Mouse (Mus musculus): ENCODE measurements around the gene Tmc8. TPM values are rescaled to one million over a fixed set of nuclear protein-coding genes. Genes with fewer than 3 reads are reported as not detected.

The Tmc8 gene
- polyA plus RNA-seq, 1 experiment = 0.29 TPM

- no peak for TF ChIP-seq POLR2A (IDR thresholded peaks at IDR 0.05; ENCODE audit: borderline replicate concordance, insufficient read depth, low read length)
- TF ChIP-seq CTCF (IDR thresholded peaks at IDR 0.05; ENCODE audit: borderline replicate concordance, insufficient read depth, low read depth, low read length) = no peak
- Histone ChIP-seq H3K27ac (ENCODE audit: insufficient read depth, low read length) (no peak overlapping the region), H3K4me1 (ENCODE audit: control insufficient read depth, insufficient read depth, low read length) (no peaks in the 10 kb centered on the region), H3K4me3 (replicated peaks; ENCODE audit: insufficient read depth, low read depth, low read length) (no peak overlapping the region), H3K27me3 (ENCODE audit: control insufficient read depth, insufficient read depth, low read length) (no peaks in the 10 kb centered on the region)
- 55% methylated on average over 23 of the region's 23 CpGs for WGBS
- no peak for DNase-seq
Measured at GRCm38 (mm10) chr11:117790703-117791440, 9.0 kb downstream of the Tmc8 start.

DNA sequence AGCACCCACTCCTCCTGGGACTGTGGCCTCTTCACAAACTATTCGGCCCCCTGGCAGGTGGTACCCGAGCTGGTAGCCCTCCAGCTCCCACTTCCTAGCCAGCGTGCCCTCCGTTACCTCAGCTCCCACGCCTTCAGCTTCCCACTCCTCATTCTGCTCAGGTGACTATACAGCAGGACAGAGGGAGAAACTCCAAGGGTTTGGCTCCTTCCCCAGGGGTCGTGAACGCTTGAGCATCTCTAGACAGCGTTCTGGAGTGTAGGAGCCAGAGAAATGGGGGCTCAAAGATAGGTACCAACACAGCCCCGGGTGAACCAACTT, 9.5 kb downstream of the Tmc8 start:
- 91% methylated on average over 9 of the region's 9 CpGs for WGBS
- no peak overlapping the region for H3K4me3 ChIP-seq (replicated peaks; ENCODE audit: insufficient read depth, low read depth, low read length)
- TF ChIP-seq POLR2A (IDR thresholded peaks at IDR 0.05; ENCODE audit: borderline replicate concordance, insufficient read depth, low read length) (no peak), CTCF (IDR thresholded peaks at IDR 0.05; ENCODE audit: borderline replicate concordance, insufficient read depth, low read depth, low read length) (no peak)
- H3K27ac ChIP-seq (ENCODE audit: insufficient read depth, low read length) = no peak overlapping the region
- no peaks in the 10 kb centered on the region for H3K4me1 ChIP-seq (ENCODE audit: control insufficient read depth, insufficient read depth, low read length)
- no peak for DNase-seq
- H3K27me3 ChIP-seq (ENCODE audit: control insufficient read depth, insufficient read depth, low read length) = no peaks in the 10 kb centered on the region

DNA sequence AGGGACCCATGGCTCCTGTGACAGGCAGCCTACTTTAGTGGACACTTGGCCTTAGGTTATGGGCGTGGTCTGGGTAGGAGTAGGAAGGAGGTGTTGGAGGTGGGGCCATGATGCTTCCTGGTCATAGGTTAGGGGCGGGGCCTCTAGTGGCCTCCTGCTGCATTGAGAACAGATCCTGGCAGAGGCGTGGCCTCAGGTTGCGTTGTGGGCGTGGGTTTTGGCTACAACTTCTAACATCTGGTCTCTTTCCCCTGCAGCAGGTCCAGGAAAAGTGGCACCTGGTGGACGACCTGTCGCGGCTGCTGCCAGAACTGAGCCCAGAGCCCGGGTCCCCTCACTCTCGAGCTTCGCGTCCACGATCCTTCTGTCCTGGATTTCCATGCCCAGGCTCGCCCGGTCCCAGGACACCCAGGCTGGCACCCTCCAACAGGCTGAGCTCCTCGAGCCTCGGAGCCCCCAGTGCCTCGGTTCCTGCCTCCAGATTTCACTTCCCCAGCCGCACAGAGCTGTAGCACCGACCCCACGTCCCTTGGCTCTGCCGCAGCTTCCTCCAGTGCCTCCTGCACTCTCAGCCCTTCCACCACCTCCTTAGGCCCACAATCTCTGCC, 10.5 kb downstream of the Tmc8 start:
- H3K4me1 ChIP-seq (ENCODE audit: control insufficient read depth, insufficient read depth, low read length) = no peaks in the 10 kb centered on the region
- DNase-seq = no peak
- no peaks in the 10 kb centered on the region for H3K27me3 ChIP-seq (ENCODE audit: control insufficient read depth, insufficient read depth, low read length)
- TF ChIP-seq POLR2A (IDR thresholded peaks at IDR 0.05; ENCODE audit: borderline replicate concordance, insufficient read depth, low read length) = no peak
- no peak for TF ChIP-seq CTCF (IDR thresholded peaks at IDR 0.05; ENCODE audit: borderline replicate concordance, insufficient read depth, low read depth, low read length)
- H3K27ac ChIP-seq (ENCODE audit: insufficient read depth, low read length) = no peak overlapping the region
- 22% methylated on average over 22 of the region's 22 CpGs for WGBS
- H3K4me3 ChIP-seq (replicated peaks; ENCODE audit: insufficient read depth, low read depth, low read length) = no peak overlapping the region

- WGBS = 78% methylated on average over 4 of the region's 4 CpGs
- Histone ChIP-seq H3K4me1 (ENCODE audit: control insufficient read depth, insufficient read depth, low read length) (no peaks in the 10 kb centered on the region), H3K27me3 (ENCODE audit: control insufficient read depth, insufficient read depth, low read length) (no peaks in the 10 kb centered on the region; the same call in 1 of the 2 replicates), H3K4me3 (replicated peaks; ENCODE audit: insufficient read depth, low read depth, low read length) (no peak overlapping the region), H3K27ac (ENCODE audit: insufficient read depth, low read length) (no peak overlapping the region)
- no peak for DNase-seq
- TF ChIP-seq POLR2A (IDR thresholded peaks at IDR 0.05; ENCODE audit: borderline replicate concordance, insufficient read depth, low read length) (no peak), CTCF (IDR thresholded peaks at IDR 0.05; ENCODE audit: borderline replicate concordance, insufficient read depth, low read depth, low read length) (no peak)
Measured at GRCm38 (mm10) chr11:117794035-117794551, 12.2 kb downstream of the Tmc8 start.

DNA sequence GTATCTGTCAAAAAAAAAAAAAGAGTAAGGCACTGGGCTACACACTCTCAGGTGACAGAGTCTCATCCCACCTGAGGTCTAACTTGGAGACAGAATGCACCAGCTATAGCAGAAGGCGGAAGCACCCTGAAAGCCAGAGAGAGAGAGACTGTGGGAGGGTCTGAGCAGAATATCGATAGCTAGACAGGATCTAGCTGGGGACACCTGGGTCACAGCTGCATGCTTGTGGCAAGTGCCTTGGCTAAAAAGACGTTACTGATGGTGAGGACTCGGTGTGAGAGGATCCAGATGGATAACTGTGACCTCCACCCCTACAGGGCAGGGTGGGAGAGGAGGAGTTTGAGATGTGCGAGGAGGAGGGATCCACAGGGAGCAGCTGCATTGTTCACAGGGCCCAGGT, 15.1 kb downstream of the Tmc8 start:
- H3K4me3 ChIP-seq (replicated peaks; ENCODE audit: insufficient read depth, low read depth, low read length) = no peak overlapping the region
- H3K27me3 ChIP-seq (ENCODE audit: control insufficient read depth, insufficient read depth, low read length) = no peaks in the 10 kb centered on the region; the same call in 1 of the 2 replicates
- WGBS = 64% methylated on average over 5 of the region's 5 CpGs
- TF ChIP-seq POLR2A (IDR thresholded peaks at IDR 0.05; ENCODE audit: borderline replicate concordance, insufficient read depth, low read length) (no peak), CTCF (IDR thresholded peaks at IDR 0.05; ENCODE audit: borderline replicate concordance, insufficient read depth, low read depth, low read length) (no peak)
- H3K27ac ChIP-seq (ENCODE audit: insufficient read depth, low read length) = no peak overlapping the region
- no peaks in the 10 kb centered on the region for H3K4me1 ChIP-seq (ENCODE audit: control insufficient read depth, insufficient read depth, low read length)
- no peak for DNase-seq

DNA sequence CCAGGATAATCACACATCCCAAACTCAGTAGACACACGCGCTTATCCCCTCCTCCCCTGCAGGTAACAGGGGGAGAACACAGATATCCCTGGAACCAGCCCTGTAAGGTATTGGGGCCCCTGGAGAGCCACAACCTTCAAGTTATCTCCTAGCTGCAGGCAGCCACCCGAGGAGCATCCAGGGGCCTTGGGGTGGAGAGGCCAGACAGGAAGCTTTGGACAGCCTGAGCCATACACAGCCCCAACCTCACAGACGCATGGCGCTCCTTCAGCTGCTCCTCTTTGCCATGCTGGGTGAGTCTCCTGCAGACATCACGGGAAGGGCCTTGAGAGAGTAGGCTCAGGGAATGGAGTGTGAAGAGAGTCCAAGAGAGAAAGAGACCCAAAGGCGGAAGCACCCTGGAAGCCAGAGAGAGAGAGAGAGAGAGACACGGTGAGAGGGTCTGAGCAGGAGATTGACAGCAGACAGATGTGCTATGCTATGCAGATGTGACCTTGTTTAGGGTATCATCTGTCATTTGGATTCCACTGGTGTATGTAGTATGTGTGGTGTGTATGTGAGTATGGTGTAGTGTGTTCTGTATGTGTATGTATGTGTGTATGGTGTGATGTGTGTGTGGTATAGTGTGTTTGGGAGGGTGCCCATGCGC, 15.8 kb downstream of the Tmc8 start, which contains the start of gene 6030468B19Rik:
Gene 6030468B19Rik (plus strand): TSS at position 150 of the 649 bp plus-strand sequence.
- Histone ChIP-seq H3K4me1 (ENCODE audit: control insufficient read depth, insufficient read depth, low read length) (no peaks in the 10 kb centered on the region), H3K27me3 (ENCODE audit: control insufficient read depth, insufficient read depth, low read length) (no peaks in the 10 kb centered on the region; the same call in 1 of the 2 replicates), H3K4me3 (replicated peaks; ENCODE audit: insufficient read depth, low read depth, low read length) (no peak within 1 kb of the TSS), H3K27ac (ENCODE audit: insufficient read depth, low read length) (no peak within 1 kb of the TSS)
- no peak for TF ChIP-seq CTCF (IDR thresholded peaks at IDR 0.05; ENCODE audit: borderline replicate concordance, insufficient read depth, low read depth, low read length)
- TF ChIP-seq POLR2A (IDR thresholded peaks at IDR 0.05; ENCODE audit: borderline replicate concordance, insufficient read depth, low read length) = no peak
- DNase-seq = no peak
- WGBS = 80% methylated on average over 9 of the region's 9 CpGs

GRCm38 (mm10) chr11:117798160-117798541, 16.3 kb downstream of the Tmc8 start:
- H3K4me3 ChIP-seq (replicated peaks; ENCODE audit: insufficient read depth, low read depth, low read length) = no peak overlapping the region
- TF ChIP-seq CTCF (IDR thresholded peaks at IDR 0.05; ENCODE audit: borderline replicate concordance, insufficient read depth, low read depth, low read length) (no peak), POLR2A (IDR thresholded peaks at IDR 0.05; ENCODE audit: borderline replicate concordance, insufficient read depth, low read length) (no peak)
- H3K4me1 ChIP-seq (ENCODE audit: control insufficient read depth, insufficient read depth, low read length) = no peaks in the 10 kb centered on the region
- no peak for DNase-seq
- H3K27me3 ChIP-seq (ENCODE audit: control insufficient read depth, insufficient read depth, low read length) = no peaks in the 10 kb centered on the region; the same call in 1 of the 2 replicates
- WGBS = 86% methylated on average over 2 of the region's 2 CpGs
- H3K27ac ChIP-seq (ENCODE audit: insufficient read depth, low read length) = no peak overlapping the region

Measured in cerebellum, adult 2 months (tissue).